In genomic region chr5:113959039-113959438, GRCm38 (mm10) we compare ENCODE assay signal across 20 mouse cellular contexts. TPM values are rescaled to one million over a fixed set of nuclear protein-coding genes. Genes with fewer than 3 reads are reported as not detected.
DNase-seq lines count a peak whose midpoint lies in the region; ATAC-seq and TF ChIP-seq lines count a peak whose summit lies in the region.
"Had no signal": no experiment of that assay in that cellular context is flagged by ENCODE, and none has a peak within 500 bp of the region (broad histone marks: within the 10 kb centered on the region; RNA-seq: fewer than 3 reads in every experiment).

No protein-coding gene starts in this region.

- no peak for DNase-seq in forebrain, embryonic 11.5 days (ENCODE audit: low spot score)
- no peak for DNase-seq in lung, postnatal 0 days (ENCODE audit: low spot score)
- DNase-seq in embryonic facial prominence, embryonic 10.5 days (ENCODE audit: low spot score), result peak; percentile 60
- peak; percentile 35 for DNase-seq in mesoderm, embryonic 11.5 days (ENCODE audit: low read depth, low spot score)
- no peak for DNase-seq in urinary bladder, adult 2 months (ENCODE audit: low spot score)
- DNase-seq: cerebellum, adult 9-11 months; kidney, adult 9 months; kidney, postnatal 4 days; right cerebral cortex, postnatal 25 days; thymus, postnatal 25 days had no signal

- H3K36me3 ChIP-seq in forebrain, embryonic 13.5 days (ENCODE audit: poor library complexity, severe bottlenecking), result peaks cover 35% of the 10 kb centered on the region
- H3K36me3 ChIP-seq in forebrain, embryonic 11.5 days (ENCODE audit: control insufficient read depth, insufficient read depth, low read length), result no peaks in the 10 kb centered on the region; the same call in 1 of the 2 replicates
- peaks cover 22% of the 10 kb centered on the region for H3K36me3 ChIP-seq in lung, embryonic 16.5 days (ENCODE audit: control insufficient read depth, insufficient read depth, low read length)
- H3K36me3 ChIP-seq in lung, postnatal 0 days (ENCODE audit: insufficient read depth, low read length), result peaks cover 9% of the 10 kb centered on the region
- H3K36me3 ChIP-seq in embryonic facial prominence, embryonic 10.5 days (replicated peaks), result peaks cover 55% of the 10 kb centered on the region

- no peak for TF ChIP-seq CTCF in lung, postnatal 0 days (IDR thresholded peaks at IDR 0.05)

- peak overlapping the region; percentile 12; the same call in 1 of the 2 replicates for H3K27ac ChIP-seq in forebrain, embryonic 13.5 days
- no peak overlapping the region for H3K27ac ChIP-seq in forebrain, embryonic 11.5 days (ENCODE audit: low read depth, low read length)
- H3K27ac ChIP-seq in lung, embryonic 16.5 days (ENCODE audit: low read length), result peak overlapping the region; percentile 64
- H3K27ac ChIP-seq in lung, postnatal 0 days (ENCODE audit: low read length), result no peak overlapping the region
- H3K27ac ChIP-seq in embryonic facial prominence, embryonic 10.5 days (replicated peaks), result peak overlapping the region; percentile 66
- H3K27ac ChIP-seq: heart, embryonic 15.5 days had no signal

- H3K4me1 ChIP-seq in forebrain, embryonic 13.5 days, result peaks cover 3% of the 10 kb centered on the region; the same call in 1 of the 2 replicates
- peaks cover 4% of the 10 kb centered on the region; the same call in 1 of the 2 replicates for H3K4me1 ChIP-seq in forebrain, embryonic 11.5 days (replicated peaks; ENCODE audit: control insufficient read depth, insufficient read depth, low read length)
- H3K4me1 ChIP-seq in lung, embryonic 16.5 days (replicated peaks; ENCODE audit: control insufficient read depth, insufficient read depth, low read length), result peaks cover 23% of the 10 kb centered on the region
- H3K4me1 ChIP-seq in lung, postnatal 0 days (ENCODE audit: insufficient read depth, low read depth, low read length), result no peaks in the 10 kb centered on the region
- H3K4me1 ChIP-seq in embryonic facial prominence, embryonic 10.5 days, result peaks cover 37% of the 10 kb centered on the region
- H3K4me1 ChIP-seq: embryonic facial prominence, embryonic 12.5 days had no signal

- no peak overlapping the region for H3K4me2 ChIP-seq in forebrain, embryonic 13.5 days
- H3K4me2 ChIP-seq in forebrain, embryonic 11.5 days (ENCODE audit: low read depth, low read length, severe bottlenecking), result no peak overlapping the region
- no peak overlapping the region for H3K4me2 ChIP-seq in lung, embryonic 16.5 days (ENCODE audit: low read depth, low read length)
- no peak overlapping the region for H3K4me2 ChIP-seq in lung, postnatal 0 days (replicated peaks; ENCODE audit: low read depth, low read length)
- H3K4me2 ChIP-seq: embryonic facial prominence, embryonic 12.5 days; heart, embryonic 15.5 days; liver, embryonic 11.5 days; midbrain, embryonic 11.5 days had no signal

- TF ChIP-seq EP300 in lung, postnatal 0 days (IDR thresholded peaks at IDR 0.05), result no peak

- H3K9me3 ChIP-seq in forebrain, embryonic 13.5 days (replicated peaks), result no peaks in the 10 kb centered on the region
- no peaks in the 10 kb centered on the region for H3K9me3 ChIP-seq in forebrain, embryonic 11.5 days (ENCODE audit: control insufficient read depth, low read length)
- no peaks in the 10 kb centered on the region for H3K9me3 ChIP-seq in lung, embryonic 16.5 days (ENCODE audit: control insufficient read depth, low read length)
- H3K9me3 ChIP-seq in lung, postnatal 0 days (ENCODE audit: low read length), result no peaks in the 10 kb centered on the region
- 0 out of 2 replicates have a peak, but pooled peaks cover 3% of the 10 kb centered on the region for H3K9me3 ChIP-seq in embryonic facial prominence, embryonic 10.5 days
- H3K9me3 ChIP-seq: embryonic facial prominence, embryonic 12.5 days; heart, embryonic 15.5 days had no signal

- no peak for ATAC-seq in forebrain, embryonic 13.5 days
- ATAC-seq in forebrain, embryonic 11.5 days (replicated peaks; ENCODE audit: low FRiP score), result no peak
- no peak for ATAC-seq in lung, embryonic 16.5 days (ENCODE audit: low read depth)
- no peak for ATAC-seq in lung, postnatal 0 days
- no peak for ATAC-seq in CD4-positive, CD25-positive, alpha-beta regulatory T cell, adult 4 months
- ATAC-seq: inflammation-experienced regulatory T-cells, adult 6 months; Patski had no signal

- H3K9ac ChIP-seq in forebrain, embryonic 13.5 days, result no peak overlapping the region
- H3K9ac ChIP-seq in forebrain, embryonic 11.5 days (ENCODE audit: low read length), result no peak overlapping the region
- 0 out of 2 replicates have a peak overlapping the region, but pooled peaks have one; percentile 0 for H3K9ac ChIP-seq in lung, embryonic 16.5 days (ENCODE audit: low read length)
- H3K9ac ChIP-seq in lung, postnatal 0 days (replicated peaks; ENCODE audit: low read depth), result no peak overlapping the region
- H3K9ac ChIP-seq: embryonic facial prominence, embryonic 12.5 days; heart, embryonic 15.5 days had no signal

- no peak overlapping the region for H3K4me3 ChIP-seq in forebrain, embryonic 13.5 days
- no peak overlapping the region for H3K4me3 ChIP-seq in forebrain, embryonic 11.5 days (ENCODE audit: low read depth, low read length)
- H3K4me3 ChIP-seq in lung, embryonic 16.5 days (ENCODE audit: low read length), result no peak overlapping the region
- no peak overlapping the region for H3K4me3 ChIP-seq in lung, postnatal 0 days (ENCODE audit: low read depth, low read length)
- no peak overlapping the region for H3K4me3 ChIP-seq in embryonic facial prominence, embryonic 10.5 days
- H3K4me3 ChIP-seq: embryonic facial prominence, embryonic 12.5 days; heart, embryonic 15.5 days had no signal

- WGBS in forebrain, embryonic 13.5 days, result 4% methylated on average over 6 of the region's 6 CpGs
- WGBS in forebrain, embryonic 11.5 days, result 9% methylated on average over 6 of the region's 6 CpGs
- WGBS in lung, embryonic 16.5 days, result 11% methylated on average over 6 of the region's 6 CpGs
- WGBS in lung, postnatal 0 days, result 26% methylated on average over 6 of the region's 6 CpGs
- WGBS in embryonic facial prominence, embryonic 10.5 days, result 3% methylated on average over 6 of the region's 6 CpGs

- no peaks in the 10 kb centered on the region for H3K27me3 ChIP-seq in forebrain, embryonic 13.5 days
- no peaks in the 10 kb centered on the region for H3K27me3 ChIP-seq in forebrain, embryonic 11.5 days (ENCODE audit: control insufficient read depth, insufficient read depth, low read length)
- no peaks in the 10 kb centered on the region for H3K27me3 ChIP-seq in lung, embryonic 16.5 days (ENCODE audit: control insufficient read depth, insufficient read depth, low read depth, low read length)
- no peaks in the 10 kb centered on the region for H3K27me3 ChIP-seq in lung, postnatal 0 days (replicated peaks; ENCODE audit: insufficient read depth, low read length)
- no peaks in the 10 kb centered on the region for H3K27me3 ChIP-seq in embryonic facial prominence, embryonic 10.5 days (replicated peaks; ENCODE audit: low read depth, poor library complexity, severe bottlenecking)
- H3K27me3 ChIP-seq: embryonic facial prominence, embryonic 12.5 days; heart, embryonic 15.5 days; Patski had no signal

RNA-seq across cellular contexts. Expression of gene Ssh1, which starts 34.7 kb away (rescaled TPM):
- 12.0 and 13.9 TPM in 2 replicates for polyA plus RNA-seq in forebrain, embryonic 13.5 days (2015; fragmentation: Nextera tagmentation; extraction: Ambion mirVana)
- polyA plus RNA-seq in forebrain, embryonic 11.5 days (2014; fragmentation: Nextera tagmentation; extraction: Ambion mirVana), result 25.7 and 28.7 TPM in 2 replicates
- polyA plus RNA-seq in lung, embryonic 16.5 days (2015; fragmentation: Nextera tagmentation; extraction: Ambion mirVana), result 13.2 and 15.1 TPM in 2 replicates
- 13.2 and 14.3 TPM in 2 replicates for polyA plus RNA-seq in lung, postnatal 0 days (2015; fragmentation: Nextera tagmentation; extraction: Ambion mirVana)
- polyA plus RNA-seq in embryonic facial prominence, embryonic 10.5 days (2016; fragmentation: Nextera tagmentation; extraction: Ambion mirVana), result 15.6 and 17.9 TPM in 2 replicates
- polyA plus RNA-seq in CD4-positive, CD25-positive, alpha-beta regulatory T cell, adult 4 months (2017; shearing (Covaris generic)), result 10 to 100 TPM; 13.0 to 14.6 TPM
- 9.3 and 14.8 TPM in 2 replicates for polyA plus RNA-seq in urinary bladder, adult 2 months (2012; rRNA removed)

RNA-seq across cellular contexts. Expression of gene Dao, which starts 44.5 kb away (rescaled TPM):
- not detected in 2 replicates for polyA plus RNA-seq in forebrain, embryonic 13.5 days (2015; fragmentation: Nextera tagmentation; extraction: Ambion mirVana)
- polyA plus RNA-seq in forebrain, embryonic 11.5 days (2014; fragmentation: Nextera tagmentation; extraction: Ambion mirVana), result not detected in 2 replicates
- polyA plus RNA-seq in lung, embryonic 16.5 days (2015; fragmentation: Nextera tagmentation; extraction: Ambion mirVana), result not detected in 2 replicates
- polyA plus RNA-seq in lung, postnatal 0 days (2015; fragmentation: Nextera tagmentation; extraction: Ambion mirVana), result not detected in 2 replicates
- not detected in 2 replicates for polyA plus RNA-seq in embryonic facial prominence, embryonic 10.5 days (2016; fragmentation: Nextera tagmentation; extraction: Ambion mirVana)
- polyA plus RNA-seq in CD4-positive, CD25-positive, alpha-beta regulatory T cell, adult 4 months (2017; shearing (Covaris generic)), result 1 to 10 TPM in 1 of 2 experiments, under 1 TPM in 1; 0.56 to 1.4 TPM
- 0.10 TPM in 1 of 2 replicates, not detected in the other for polyA plus RNA-seq in urinary bladder, adult 2 months (2012; rRNA removed)
- polyA plus RNA-seq: embryonic facial prominence, embryonic 12.5 days; heart, embryonic 15.5 days; inflammation-experienced regulatory T-cells, adult 6 months; liver, embryonic 11.5 days; midbrain, embryonic 11.5 days; neural tube, embryonic 14.5 days had no signal

RNA-seq across cellular contexts. Expression of gene Coro1c, which starts 50.5 kb away (rescaled TPM):
- polyA plus RNA-seq in forebrain, embryonic 13.5 days (2015; fragmentation: Nextera tagmentation; extraction: Ambion mirVana), result 235 and 246 TPM in 2 replicates
- 231 and 246 TPM in 2 replicates for polyA plus RNA-seq in forebrain, embryonic 11.5 days (2014; fragmentation: Nextera tagmentation; extraction: Ambion mirVana)
- 131 and 138 TPM in 2 replicates for polyA plus RNA-seq in lung, embryonic 16.5 days (2015; fragmentation: Nextera tagmentation; extraction: Ambion mirVana)
- 102 and 115 TPM in 2 replicates for polyA plus RNA-seq in lung, postnatal 0 days (2015; fragmentation: Nextera tagmentation; extraction: Ambion mirVana)
- 178 and 198 TPM in 2 replicates for polyA plus RNA-seq in embryonic facial prominence, embryonic 10.5 days (2016; fragmentation: Nextera tagmentation; extraction: Ambion mirVana)
- polyA plus RNA-seq in CD4-positive, CD25-positive, alpha-beta regulatory T cell, adult 4 months (2017; shearing (Covaris generic)), result 10 to 100 TPM; 43.2 to 59.6 TPM
- 116 and 159 TPM in 2 replicates for polyA plus RNA-seq in urinary bladder, adult 2 months (2012; rRNA removed)

Comparison
In these comparisons a context has a peak if more than half of its experiments do, and no peak if none do; other contexts are left out.
1. H3K27ac ChIP-seq: peak in forebrain, embryonic 13.5 days (single experiment), lung, embryonic 16.5 days (single experiment) and embryonic facial prominence, embryonic 10.5 days (single experiment); none in forebrain, embryonic 11.5 days (single experiment) and lung, postnatal 0 days (single experiment).
2. DNase-seq: peak in embryonic facial prominence, embryonic 10.5 days (single experiment) and mesoderm, embryonic 11.5 days (single experiment); none in forebrain, embryonic 11.5 days (single experiment), lung, postnatal 0 days (single experiment) and urinary bladder, adult 2 months (single experiment).